Mouse (Mus musculus) gastrocnemius, adult 2 months (tissue): ENCODE results near the gene Cxcl2. TPM values are rescaled to one million over a fixed set of nuclear protein-coding genes. Genes with fewer than 3 reads are reported as not detected.

ENCODE experiments used
- DNase-seq: peaks from one replicate; pipeline ENCODE4 v3.0.0; 2022
- H3K27ac ChIP-seq: fragments of 200-600 bp; 2 replicates; pipeline ENCODE4 v1.8.1; 2022; ENCODE audit warnings: mild to moderate bottlenecking
- H3K4me3 ChIP-seq: fragments of 200-600 bp; 2 replicates; pipeline ENCODE4 v1.8.1; 2022; ENCODE audit warnings: mild to moderate bottlenecking, moderate library complexity
- CTCF ChIP-seq: fragments of 200-600 bp; IDR thresholded peaks from 2 replicates; pipeline ENCODE4 v1.8.1; 2022; ENCODE audit warnings: antibody characterized with exemption, mild to moderate bottlenecking, moderate library complexity
- intact Hi-C: fragments of 180-260 bp; cut with DNase I; formaldehyde crosslinking; loops from one replicate; pipeline ENCODE4 v1.15.1; 2025
- long read RNA-seq, 2 experiments: library from polyadenylated mRNA; stranded (forward); transcript quantifications; one replicate each; pipeline ENCODE4 v2.0.0; 2021
- total RNA-seq, 2 experiments: library from RNA; stranded (reverse); gene quantifications; 2 replicates each; pipeline ENCODE4 v1.2.3; 2021

Cxcl2 gene
- not detected for total RNA-seq
- long read RNA-seq, experiment 1, result 0 reads
- long read RNA-seq, experiment 2, result 0 reads

GRCm38 (mm10) chr5:90903339-90904020 is at the start of gene Cxcl2:
Cxcl2 (plus strand) TSS chr5:90903871.
- no peak within 1 kb of the TSS for H3K27ac ChIP-seq
- no peak for DNase-seq
- intact Hi-C loops, result no loop called here
- H3K4me3 ChIP-seq, result peak within 1 kb of the TSS; percentile 50
- TF ChIP-seq CTCF, result no peak

GRCm38 (mm10) chr5:90855308-90856230 is 48.1 kb upstream of the Cxcl2 start:
- Histone ChIP-seq H3K27ac (no peak overlapping the region), H3K4me3 (no peak overlapping the region)
- no peak for TF ChIP-seq CTCF
- intact Hi-C loops, result no loop called here
- no peak for DNase-seq

GRCm38 (mm10) chr5:90857463-90857862 is 46.2 kb upstream of the Cxcl2 start:
- no peak for DNase-seq
- intact Hi-C loops, result no loop called here
- Histone ChIP-seq H3K4me3 (no peak overlapping the region), H3K27ac (no peak overlapping the region)
- no peak for TF ChIP-seq CTCF

- H3K4me3 ChIP-seq, result no peak overlapping the region
- intact Hi-C loops, result no loop called here
- no peak for DNase-seq
- no peak overlapping the region for H3K27ac ChIP-seq
- no peak for TF ChIP-seq CTCF
These were observed 45.2 kb upstream of the Cxcl2 start for GRCm38 (mm10) chr5:90858429-90858828.

GRCm38 (mm10) chr5:90859031-90859430 is 44.6 kb upstream of the Cxcl2 start:
- no peak overlapping the region for H3K27ac ChIP-seq
- intact Hi-C loops, result no loop called here
- no peak for DNase-seq
- TF ChIP-seq CTCF, result no peak
- no peak overlapping the region for H3K4me3 ChIP-seq

GRCm38 (mm10) chr5:90861876-90862375 is 41.7 kb upstream of the Cxcl2 start:
- TF ChIP-seq CTCF, result no peak
- DNase-seq, result no peak
- no peak overlapping the region for H3K4me3 ChIP-seq
- intact Hi-C loops, result no loop called here
- H3K27ac ChIP-seq, result no peak overlapping the region

GRCm38 (mm10) chr5:90866770-90867169 is 36.9 kb upstream of the Cxcl2 start:
- Histone ChIP-seq H3K4me3 (no peak overlapping the region), H3K27ac (no peak overlapping the region)
- peak; percentile 43 for TF ChIP-seq CTCF
- no peak for DNase-seq
- intact Hi-C loops, result no loop called here

GRCm38 (mm10) chr5:90872377-90872776 is 31.3 kb upstream of the Cxcl2 start:
- intact Hi-C loops, result no loop called here
- Histone ChIP-seq H3K4me3 (no peak overlapping the region), H3K27ac (no peak overlapping the region)
- no peak for DNase-seq
- no peak for TF ChIP-seq CTCF

GRCm38 (mm10) chr5:90876045-90876444 is 27.6 kb upstream of the Cxcl2 start:
- Histone ChIP-seq H3K27ac (peak overlapping the region; percentile 62), H3K4me3 (no peak overlapping the region)
- TF ChIP-seq CTCF, result peak; percentile 6; the same call in 1 of the 2 replicates
- intact Hi-C loops, result no loop called here
- peak; percentile 56 for DNase-seq

GRCm38 (mm10) chr5:90876471-90877172 is 27.0 kb upstream of the Cxcl2 start:
- no peak for TF ChIP-seq CTCF
- peak overlapping the region; percentile 62 for H3K27ac ChIP-seq
- H3K4me3 ChIP-seq, result no peak overlapping the region
- DNase-seq, result no peak
- intact Hi-C loops, result no loop called here

- no peak for DNase-seq
- no peak overlapping the region for H3K4me3 ChIP-seq
- intact Hi-C loops, result no loop called here
- no peak overlapping the region; the same call in 1 of the 2 replicates for H3K27ac ChIP-seq
- TF ChIP-seq CTCF, result no peak
These were observed 26.5 kb upstream of the Cxcl2 start for GRCm38 (mm10) chr5:90877173-90877512.

GRCm38 (mm10) chr5:90879307-90880014 is 24.2 kb upstream of the Cxcl2 start:
- intact Hi-C loops, result no loop called here
- no peak for TF ChIP-seq CTCF
- no peak for DNase-seq
- Histone ChIP-seq H3K27ac (no peak overlapping the region), H3K4me3 (no peak overlapping the region)
